ENCODE assay signal across 11 mouse cellular contexts in genomic region chr4:46176313-46176712, GRCm38 (mm10). TPM values are rescaled to one million over a fixed set of nuclear protein-coding genes. Genes with fewer than 3 reads are reported as not detected.
A peak's percentile ranks its signal among the peaks of the same experiment; 100 is the strongest.
DNase-seq lines count a peak whose midpoint lies in the region; ATAC-seq and TF ChIP-seq lines count a peak whose summit lies in the region.
"Had no signal": no experiment of that assay in that cellular context is flagged by ENCODE, and none has a peak within 500 bp of the region (broad histone marks: within the 10 kb centered on the region; RNA-seq: fewer than 3 reads in every experiment).

No protein-coding gene starts in this region.

- H3K4me1 ChIP-seq in liver, postnatal 0 days (ENCODE audit: insufficient read depth): no peaks in the 10 kb centered on the region
- H3K4me1 ChIP-seq in liver, embryonic 12.5 days: no peaks in the 10 kb centered on the region
- peaks cover 2 to 3% of the 10 kb centered on the region in 2 experiments; a peak in 2 of 4 replicates for H3K4me1 ChIP-seq in MEL (ENCODE audit: control insufficient read depth in 1 of 2, insufficient read depth in 2 of 2, low read length in 2 of 2)
- H3K4me1 ChIP-seq in kidney, embryonic 16.5 days (ENCODE audit: insufficient read depth, low read length): no peaks in the 10 kb centered on the region

- no peaks in the 10 kb centered on the region for H3K9me3 ChIP-seq in liver, postnatal 0 days (ENCODE audit: low read length)
- H3K9me3 ChIP-seq in liver, embryonic 12.5 days (replicated peaks): no peaks in the 10 kb centered on the region
- no peaks in the 10 kb centered on the region for H3K9me3 ChIP-seq in MEL (replicated peaks; ENCODE audit: insufficient read depth, low read length)
- no peaks in the 10 kb centered on the region for H3K9me3 ChIP-seq in kidney, embryonic 16.5 days (ENCODE audit: low read length)

- peaks cover 54% of the 10 kb centered on the region for H3K36me3 ChIP-seq in liver, postnatal 0 days (replicated peaks; ENCODE audit: insufficient read depth, low read length)
- peaks cover 89% of the 10 kb centered on the region for H3K36me3 ChIP-seq in liver, embryonic 12.5 days
- peaks cover 5 to 20% of the 10 kb centered on the region in 2 experiments; a peak in 3 of 4 replicates for H3K36me3 ChIP-seq in MEL (ENCODE audit: control insufficient read depth in 1 of 2, insufficient read depth in 2 of 2, low read length in 2 of 2)
- peaks cover 68% of the 10 kb centered on the region for H3K36me3 ChIP-seq in kidney, embryonic 16.5 days (ENCODE audit: insufficient read depth, low read length)

- H3K4me3 ChIP-seq in gastrocnemius, adult 2 months: no peak overlapping the region
- H3K4me3 ChIP-seq in liver, postnatal 0 days (ENCODE audit: low read depth, low read length): no peak overlapping the region
- H3K4me3 ChIP-seq in liver, embryonic 12.5 days: no peak overlapping the region
- H3K4me3 ChIP-seq in MEL (ENCODE audit: control insufficient read depth in 1 of 2, insufficient read depth in 1 of 2, low read depth in 2 of 2, low read length in 2 of 2): no peak overlapping the region
- no peak overlapping the region for H3K4me3 ChIP-seq in kidney, embryonic 16.5 days (ENCODE audit: low read length)

- TF ChIP-seq CTCF in gastrocnemius, adult 2 months (IDR thresholded peaks at IDR 0.05): peak; percentile 30; the same call in 1 of the 2 replicates
- peak; percentile 28 for TF ChIP-seq CTCF in liver, postnatal 0 days (IDR thresholded peaks at IDR 0.05; ENCODE audit: low read depth)
- TF ChIP-seq CTCF in MEL (IDR thresholded peaks at IDR 0.05 in 2 of 3, conservative IDR thresholded peaks at IDR 0.05 in 1 of 3; ENCODE audit: control insufficient read depth in 1 of 3, insufficient read depth in 1 of 3, low read depth in 2 of 3, low read length in 3 of 3, poor library complexity in 1 of 3, severe bottlenecking in 1 of 3): peak; percentile 39 to 50 (median 42)

- no peak for TF ChIP-seq EP300 in liver, postnatal 0 days (IDR thresholded peaks at IDR 0.05; ENCODE audit: low read depth)
- no peak for TF ChIP-seq EP300 in MEL (IDR thresholded peaks at IDR 0.05; ENCODE audit: low read depth in 1 of 2, low read length in 2 of 2)

- no peaks in the 10 kb centered on the region for H3K79me2 ChIP-seq in MEL (ENCODE audit: control insufficient read depth, insufficient read depth, low read length, poor library complexity)

- 73% methylated on average over 4 of the region's 4 CpGs for WGBS in liver, postnatal 0 days (ENCODE audit: insufficient replicate concordance)
- 74% methylated on average over 4 of the region's 4 CpGs for WGBS in liver, embryonic 12.5 days (ENCODE audit: insufficient replicate concordance)
- 79% methylated on average over 4 of the region's 4 CpGs for WGBS in kidney, embryonic 16.5 days

- TF ChIP-seq RAD21 in MEL (IDR thresholded peaks at IDR 0.05; ENCODE audit: low read depth, low read length): no peak

- ATAC-seq in liver, postnatal 0 days: no peak
- no peak for ATAC-seq in liver, embryonic 12.5 days
- ATAC-seq in kidney, embryonic 16.5 days (ENCODE audit: low FRiP score, low TSS enrichment): no peak

- TF ChIP-seq POLR2A in MEL (IDR thresholded peaks at IDR 0.05; ENCODE audit: control insufficient read depth in 1 of 2, insufficient read depth in 1 of 2, low read depth in 1 of 2, low read length in 2 of 2, poor library complexity in 1 of 2): no peak

- no peak overlapping the region for H3K9ac ChIP-seq in liver, postnatal 0 days (replicated peaks)
- no peak overlapping the region for H3K9ac ChIP-seq in liver, embryonic 12.5 days
- H3K9ac ChIP-seq in MEL (ENCODE audit: control insufficient read depth, low read depth, low read length, poor library complexity, severe bottlenecking): no peak overlapping the region
- no peak overlapping the region for H3K9ac ChIP-seq in kidney, embryonic 16.5 days (replicated peaks; ENCODE audit: low read length)

- no peak overlapping the region for H3K27ac ChIP-seq in gastrocnemius, adult 2 months
- H3K27ac ChIP-seq in liver, postnatal 0 days (ENCODE audit: low read depth): no peak overlapping the region
- H3K27ac ChIP-seq in liver, embryonic 12.5 days: no peak overlapping the region
- no peak overlapping the region for H3K27ac ChIP-seq in MEL (ENCODE audit: control insufficient read depth, low read depth, low read length)
- H3K27ac ChIP-seq in kidney, embryonic 16.5 days (ENCODE audit: low read length): no peak overlapping the region

- H3K27me3 ChIP-seq in liver, postnatal 0 days (ENCODE audit: insufficient read depth, low read length): no peaks in the 10 kb centered on the region
- no peaks in the 10 kb centered on the region for H3K27me3 ChIP-seq in liver, embryonic 12.5 days (replicated peaks)
- H3K27me3 ChIP-seq in MEL (ENCODE audit: control insufficient read depth in 1 of 2, insufficient read depth in 2 of 2, low read length in 2 of 2): no peaks in the 10 kb centered on the region
- no peaks in the 10 kb centered on the region for H3K27me3 ChIP-seq in kidney, embryonic 16.5 days (ENCODE audit: insufficient read depth, low read length)

- no peak overlapping the region for H3K4me2 ChIP-seq in liver, postnatal 0 days (ENCODE audit: low read depth, low read length)
- H3K4me2 ChIP-seq in liver, embryonic 12.5 days: no peak overlapping the region
- no peak overlapping the region for H3K4me2 ChIP-seq in kidney, embryonic 16.5 days (replicated peaks; ENCODE audit: low read depth, low read length)

- intact Hi-C loops in gastrocnemius, adult 2 months (cut with DNase I): no loop called here
- intact Hi-C loops in gastrocnemius, postnatal 36 days (cut with DNase I): no loop called here

- DNase-seq in gastrocnemius, adult 2 months: no peak
- no peak for DNase-seq in gastrocnemius, postnatal 36 days
- no peak for DNase-seq in liver, postnatal 0 days
- peak; percentile 35 for DNase-seq in MEL (ENCODE audit: low read depth, low spot score)
- peak; percentile 42 for DNase-seq in thymus, postnatal 14 days
- no peak for DNase-seq in ovary, postnatal 14 days (ENCODE audit: low spot score)
- DNase-seq: kidney, adult 18-20 months; layer of hippocampus, postnatal 36 days; spleen, adult 18-20 months had no signal

TF ChIP-seq in MEL, 35 proteins besides CTCF, POLR2A, EP300 and RAD21:
- TF ChIP-seq ZC3H11A (IDR thresholded peaks at IDR 0.05; ENCODE audit: low read depth, low read length) (no peak), MYB (IDR thresholded peaks at IDR 0.05; ENCODE audit: low read depth, low read length) (no peak), BHLHE40 (IDR thresholded peaks at IDR 0.05; ENCODE audit: borderline replicate concordance, low read depth, low read length) (no peak), RCOR1 (IDR thresholded peaks at IDR 0.05; ENCODE audit: low read depth, low read length) (no peak), TBP (IDR thresholded peaks at IDR 0.05; ENCODE audit: low read depth, low read length) (no peak), MAX (IDR thresholded peaks at IDR 0.05; ENCODE audit: low read length) (no peak), USF2 (IDR thresholded peaks at IDR 0.05; ENCODE audit: borderline replicate concordance in 1 of 2, insufficient read depth in 1 of 2, low read depth in 1 of 2, low read length in 2 of 2) (no peak), GATA1 (IDR thresholded peaks at IDR 0.05; ENCODE audit: low read depth, low read length) (no peak), CHD1 (IDR thresholded peaks at IDR 0.05; ENCODE audit: low read depth, low read length) (no peak), ZMIZ1 (IDR thresholded peaks at IDR 0.05; ENCODE audit: low read depth, low read length) (no peak), USF1 (IDR thresholded peaks at IDR 0.05; ENCODE audit: low read depth, low read length) (no peak), HCFC1 (IDR thresholded peaks at IDR 0.05; ENCODE audit: low read depth, low read length) (no peak), SIN3A (IDR thresholded peaks at IDR 0.05; ENCODE audit: low read length) (no peak), MAZ (IDR thresholded peaks at IDR 0.05; ENCODE audit: low read depth, low read length) (no peak), ZNF384 (IDR thresholded peaks at IDR 0.05; ENCODE audit: low read depth, low read length) (no peak), MAFK (IDR thresholded peaks at IDR 0.05; ENCODE audit: borderline replicate concordance, low read depth, low read length) (no peak)

RNA-seq across cellular contexts. Expression of gene Xpa, which starts 19.8 kb away (rescaled TPM):
- 1 to 10 TPM; 6.0 to 6.9 TPM for total RNA-seq in gastrocnemius, adult 2 months (2021)
- 1 to 10 TPM; 6.4 to 6.7 TPM for total RNA-seq in gastrocnemius, postnatal 36 days (2021)
- 15.3 and 16.2 TPM in 2 replicates for polyA plus RNA-seq in liver, postnatal 0 days (2015; fragmentation: Nextera tagmentation; extraction: Ambion mirVana)
- polyA plus RNA-seq in liver, embryonic 12.5 days (2016; fragmentation: Nextera tagmentation; extraction: Ambion mirVana): 11.1 and 12.3 TPM in 2 replicates
- total RNA-seq in MEL (2012; rRNA removed): 11.4 and 12.7 TPM in 2 replicates
- 10 to 100 TPM in 1 of 2 experiments, not detected in 1; 24.0 TPM for polyA plus RNA-seq in MEL (2012; ENCODE audit: insufficient read depth in 1 of 2, insufficient read length in 2 of 2, low read depth in 1 of 2, low replicate concordance in 2 of 2, missing spikeins in 1 of 2)
- 20.7 and 21.1 TPM in 2 replicates for polyA plus RNA-seq in kidney, embryonic 16.5 days (2015; fragmentation: Nextera tagmentation; extraction: Ambion mirVana)

RNA-seq across cellular contexts. Expression of gene Tstd2, which starts 37.8 kb away (rescaled TPM):
- total RNA-seq in gastrocnemius, adult 2 months (2021): 10 to 100 TPM in 1 of 2 experiments, 1 to 10 TPM in 1; 9.8 to 11.1 TPM
- total RNA-seq in gastrocnemius, postnatal 36 days (2021): 10 to 100 TPM in 1 of 2 experiments, 1 to 10 TPM in 1; 8.7 to 10.8 TPM
- polyA plus RNA-seq in liver, postnatal 0 days (2015; fragmentation: Nextera tagmentation; extraction: Ambion mirVana): 6.6 and 8.3 TPM in 2 replicates
- 23.3 and 23.9 TPM in 2 replicates for polyA plus RNA-seq in liver, embryonic 12.5 days (2016; fragmentation: Nextera tagmentation; extraction: Ambion mirVana)
- 26.0 and 30.1 TPM in 2 replicates for total RNA-seq in MEL (2012; rRNA removed)
- polyA plus RNA-seq in MEL (2012; ENCODE audit: insufficient read depth in 1 of 2, insufficient read length in 2 of 2, low read depth in 1 of 2, low replicate concordance in 2 of 2, missing spikeins in 1 of 2): 10 to 100 TPM in 1 of 2 experiments, not detected in 1; 27.8 TPM
- polyA plus RNA-seq in kidney, embryonic 16.5 days (2015; fragmentation: Nextera tagmentation; extraction: Ambion mirVana): 39.1 and 54.4 TPM in 2 replicates

RNA-seq across cellular contexts. Expression of gene Ncbp1, which starts 37.9 kb away (rescaled TPM):
- 10 to 100 TPM; 13.1 to 14.9 TPM for total RNA-seq in gastrocnemius, adult 2 months (2021)
- 10 to 100 TPM; 10.4 to 12.2 TPM for total RNA-seq in gastrocnemius, postnatal 36 days (2021)
- polyA plus RNA-seq in liver, postnatal 0 days (2015; fragmentation: Nextera tagmentation; extraction: Ambion mirVana): 18.2 and 19.6 TPM in 2 replicates
- polyA plus RNA-seq in liver, embryonic 12.5 days (2016; fragmentation: Nextera tagmentation; extraction: Ambion mirVana): 66.9 and 68.0 TPM in 2 replicates
- total RNA-seq in MEL (2012; rRNA removed): 86.6 and 95.9 TPM in 2 replicates
- 100 to 1,000 TPM in 1 of 2 experiments, not detected in 1; 106 TPM for polyA plus RNA-seq in MEL (2012; ENCODE audit: insufficient read depth in 1 of 2, insufficient read length in 2 of 2, low read depth in 1 of 2, low replicate concordance in 2 of 2, missing spikeins in 1 of 2)
- polyA plus RNA-seq in kidney, embryonic 16.5 days (2015; fragmentation: Nextera tagmentation; extraction: Ambion mirVana): 90.6 and 90.9 TPM in 2 replicates

Comparison
In these comparisons a context has a peak if more than half of its experiments do, and no peak if none do; other contexts are left out.
1. DNase-seq: peak in MEL (single experiment) and thymus, postnatal 14 days (single experiment); none in gastrocnemius, adult 2 months (single experiment), gastrocnemius, postnatal 36 days (0 of 2), liver, postnatal 0 days (single experiment) and ovary, postnatal 14 days (single experiment).
2. Peak in every context shown above with its lines, with median percentiles within 50 percentile points of each other: CTCF ChIP-seq.